Mouse (Mus musculus) cerebellum, adult 2 months (tissue): Measurements from ENCODE around the gene Pirt. TPM values are rescaled to one million over a fixed set of nuclear protein-coding genes. Genes with fewer than 3 reads are reported as not detected.

ENCODE experiments used
- DNase-seq, 2 experiments: peaks; one replicate each; pipeline ENCODE4 v3.0.0; 2021
- H3K27ac ChIP-seq: fragments of 200-500 bp; 2 replicates; pipeline ENCODE4 v1.5.1; 2012; ENCODE audit warnings: low read length, control low read depth, inconsistent platforms; ENCODE audit not compliant: insufficient read depth
- H3K27me3 ChIP-seq: fragments of 200-500 bp; 2 replicates; pipeline ENCODE4 v1.6.1; 2012; ENCODE audit warnings: inconsistent platforms, mild to moderate bottlenecking, low read length, moderate library complexity; ENCODE audit not compliant: control insufficient read depth, insufficient read depth
- H3K4me1 ChIP-seq: fragments of 200-500 bp; 2 replicates; pipeline ENCODE4 v1.6.1; 2011; ENCODE audit warnings: low read length; ENCODE audit not compliant: control insufficient read depth, insufficient read depth
- H3K4me3 ChIP-seq: fragments of 200-500 bp; replicated peaks from 2 replicates; pipeline ENCODE3; 2011; ENCODE audit warnings: mild to moderate bottlenecking, low read depth, low read length, control low read depth; ENCODE audit not compliant: insufficient read depth
- CTCF ChIP-seq: fragments of 200-500 bp; IDR thresholded peaks from 2 replicates; pipeline ENCODE4 v1.5.1; 2011; ENCODE audit warnings: low read depth, mild to moderate bottlenecking, control low read depth, low read length, moderate library complexity, borderline replicate concordance; ENCODE audit not compliant: insufficient read depth
- POLR2A ChIP-seq: fragments of 200-500 bp; IDR thresholded peaks from 2 replicates; pipeline ENCODE4 v1.6.1; 2011; ENCODE audit warnings: low read length, control low read depth, borderline replicate concordance; ENCODE audit not compliant: insufficient read depth
- WGBS: fragments of 180-500 bp; shearing (Covaris S2); methylation state at CpG from one replicate; pipeline ENCODE4 v1.1.7; 2018; 5-methylcytosine and 5-hydroxymethylcytosine counted together
- polyA plus RNA-seq: library from polyadenylated mRNA; depleted of rRNA; stranded (reverse); fragments of >200 nt; gene quantifications from 2 replicates; pipeline ENCODE4 v1.2.3, GENCODE M21; 2012

Gene Pirt
- polyA plus RNA-seq, 1 experiment, result 0.43 TPM

DNA sequence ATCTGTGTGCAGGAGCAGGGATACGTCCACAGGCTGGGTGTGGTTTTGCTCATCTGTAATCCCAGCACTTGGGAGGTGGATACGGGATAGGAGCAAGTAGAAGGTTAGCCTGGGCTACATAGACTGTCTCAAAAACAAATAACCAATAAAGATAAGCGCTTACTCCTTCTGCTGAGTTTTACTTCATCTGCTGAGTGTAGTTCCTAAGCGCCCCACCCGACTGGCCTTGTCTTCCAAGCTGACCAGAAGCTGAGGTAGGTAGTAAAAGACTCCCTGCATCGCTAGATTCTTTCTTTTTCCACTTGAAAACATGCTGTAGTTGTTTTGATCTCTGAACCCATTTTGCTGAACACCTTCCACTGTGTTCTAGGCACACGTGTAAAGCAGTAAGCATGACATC is 9.0 kb upstream of the Pirt start:
- no peaks in the 10 kb centered on the region for H3K27me3 ChIP-seq
- TF ChIP-seq POLR2A (no peak), CTCF (no peak)
- 92% methylated on average over 7 of the region's 7 CpGs for whole genome bisulfite sequencing
- H3K27ac ChIP-seq, result no peak overlapping the region
- no peak for DNase-seq
- H3K4me1 ChIP-seq, result no peaks in the 10 kb centered on the region
- H3K4me3 ChIP-seq, result no peak overlapping the region

DNA sequence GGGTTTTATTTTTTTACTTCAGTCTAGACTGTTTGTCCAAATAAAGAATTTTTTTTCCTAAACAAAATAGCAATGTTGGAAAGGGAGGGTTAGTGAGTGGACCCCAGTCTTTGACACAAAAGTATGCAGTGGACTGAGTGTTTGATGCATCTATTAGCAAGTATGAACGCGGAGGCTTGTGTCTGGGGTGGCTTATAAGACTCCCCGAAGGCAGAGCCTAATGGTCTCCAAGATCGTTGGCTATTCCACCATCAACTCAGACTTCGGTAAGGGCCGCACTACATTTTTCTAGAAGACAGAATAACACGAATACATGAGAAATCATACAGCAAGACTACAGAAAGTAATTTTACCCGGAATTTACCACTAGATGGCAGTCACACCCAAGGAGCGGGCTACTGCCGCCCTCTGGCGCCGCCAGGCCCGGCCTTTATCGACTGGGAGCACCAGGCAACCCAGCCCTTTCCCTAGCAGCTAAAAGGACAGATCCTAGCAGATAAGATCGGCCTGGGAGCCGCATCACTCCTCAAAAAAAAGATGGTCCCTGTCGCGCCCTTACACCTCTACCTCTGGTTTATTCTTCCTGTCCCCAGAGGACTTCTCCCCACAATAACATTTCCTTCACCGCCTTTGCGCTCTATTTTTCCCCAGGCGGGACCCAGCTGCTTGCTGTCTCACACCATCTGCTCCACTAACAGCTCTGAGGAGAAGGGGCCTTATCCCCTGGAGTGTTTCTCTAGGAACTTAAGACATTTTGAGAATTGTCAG is 6.0 kb upstream of the Pirt start:
- Histone ChIP-seq H3K4me3 (no peak overlapping the region), H3K27me3 (no peaks in the 10 kb centered on the region), H3K4me1 (no peaks in the 10 kb centered on the region), H3K27ac (no peak overlapping the region)
- WGBS, result 10% methylated on average over 21 of the region's 21 CpGs
- TF ChIP-seq CTCF (peak; percentile 81), POLR2A (no peak)
- DNase-seq, result peak; percentile 75 to 76

DNA sequence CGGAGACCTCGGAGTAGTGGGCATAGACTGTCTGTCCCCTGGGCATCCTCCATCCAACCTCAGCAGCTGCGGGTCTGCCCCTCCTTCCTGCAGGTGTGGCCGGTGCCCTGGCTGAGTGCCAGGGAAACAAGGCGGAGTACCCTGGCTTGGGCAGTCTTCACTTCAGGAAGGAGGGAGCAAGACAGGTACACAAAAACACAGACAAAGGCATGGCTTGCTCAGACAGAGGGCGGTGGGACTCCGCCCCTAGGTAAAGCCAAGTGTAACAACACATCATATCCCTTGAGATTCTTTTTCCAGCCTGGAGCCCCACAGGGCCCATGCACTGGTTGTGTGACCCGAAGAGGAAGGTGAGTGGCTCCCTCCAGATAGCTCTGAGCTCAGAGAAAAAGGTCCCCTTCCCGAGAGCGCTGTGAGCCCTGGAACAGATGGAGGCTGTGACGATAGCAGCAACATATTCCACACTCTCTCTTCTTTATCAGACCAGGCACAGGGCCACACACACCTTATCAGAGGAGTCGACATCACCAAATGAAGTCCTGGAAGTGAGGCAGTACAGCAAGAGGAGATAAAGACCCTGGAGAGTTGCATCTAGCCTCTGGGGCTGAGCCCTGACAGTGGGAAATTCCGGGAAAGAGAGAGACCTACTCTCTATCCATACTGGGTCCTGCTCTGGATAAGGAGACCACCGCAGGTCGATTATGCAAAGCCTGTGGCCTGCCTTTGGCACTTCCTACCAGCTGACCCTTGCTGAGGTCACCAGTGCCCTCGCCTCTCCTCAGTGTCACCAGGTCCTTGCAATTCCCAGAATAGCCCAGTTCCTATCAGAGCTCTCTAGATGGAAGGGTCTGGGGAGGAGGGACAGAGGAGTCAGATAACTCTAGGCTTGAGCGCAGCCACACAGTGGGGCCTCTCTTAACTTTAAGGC is 1.0 kb downstream of the Pirt start:
- WGBS, result 59% methylated on average over 17 of the region's 17 CpGs
- Histone ChIP-seq H3K27me3 (no peaks in the 10 kb centered on the region), H3K4me3 (no peak overlapping the region), H3K27ac (no peak overlapping the region), H3K4me1 (no peaks in the 10 kb centered on the region)
- no peak for TF ChIP-seq CTCF
- TF ChIP-seq POLR2A, result no peak
- DNase-seq, result no peak

DNA sequence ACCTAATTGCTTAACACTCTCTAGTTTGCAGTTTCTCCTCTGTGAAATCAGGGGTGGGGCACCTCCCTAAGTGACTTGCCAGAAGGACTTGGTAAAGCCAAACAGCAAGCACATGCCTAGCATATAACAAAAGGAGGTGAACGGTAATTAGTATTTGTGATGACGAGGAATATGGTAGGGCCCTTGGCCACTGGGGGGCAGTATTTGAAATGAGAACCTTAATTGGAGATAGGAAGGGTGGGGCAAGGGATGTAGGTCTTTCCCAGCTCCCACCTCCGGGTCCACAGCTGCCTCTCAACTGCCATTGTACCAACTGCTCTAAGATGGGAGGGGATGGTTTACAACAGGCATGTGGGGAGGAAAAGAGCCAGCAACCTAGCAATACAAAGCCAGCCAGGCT is 2.5 kb downstream of the Pirt start:
- no peak overlapping the region for H3K4me3 ChIP-seq
- H3K27ac ChIP-seq, result no peak overlapping the region
- H3K27me3 ChIP-seq, result no peaks in the 10 kb centered on the region
- 5% methylated on average over 3 of the region's 3 CpGs for WGBS
- no peaks in the 10 kb centered on the region for H3K4me1 ChIP-seq
- TF ChIP-seq POLR2A (no peak), CTCF (peak; percentile 53)
- DNase-seq, result peak; percentile 28 to 35

DNA sequence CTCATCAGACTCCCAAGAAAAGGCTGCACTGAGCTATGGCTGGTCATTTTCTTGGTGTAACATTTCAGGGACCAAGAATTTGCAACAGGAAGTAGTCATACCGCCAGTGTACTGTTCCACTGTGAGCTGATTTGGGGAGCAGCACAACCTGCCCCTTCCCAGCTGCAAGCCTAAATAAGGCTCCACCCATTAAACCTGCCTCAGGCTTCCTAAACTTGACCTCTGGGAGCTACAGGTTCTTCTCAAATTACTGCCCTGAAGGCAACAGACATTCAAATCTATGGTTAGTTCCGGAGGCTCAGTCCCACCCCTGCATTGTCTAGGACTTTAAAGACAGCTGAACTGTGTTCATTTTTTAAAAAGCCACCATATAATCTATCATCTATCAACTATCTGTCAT is 8.2 kb downstream of the Pirt start:
- no peak for DNase-seq
- H3K4me3 ChIP-seq, result no peak overlapping the region
- WGBS, result 87% methylated on average over 2 of the region's 2 CpGs
- no peak for TF ChIP-seq CTCF
- no peak for TF ChIP-seq POLR2A
- H3K27me3 ChIP-seq, result no peaks in the 10 kb centered on the region; the same call in 1 of the 2 replicates
- H3K4me1 ChIP-seq, result no peaks in the 10 kb centered on the region
- no peak overlapping the region for H3K27ac ChIP-seq

DNA sequence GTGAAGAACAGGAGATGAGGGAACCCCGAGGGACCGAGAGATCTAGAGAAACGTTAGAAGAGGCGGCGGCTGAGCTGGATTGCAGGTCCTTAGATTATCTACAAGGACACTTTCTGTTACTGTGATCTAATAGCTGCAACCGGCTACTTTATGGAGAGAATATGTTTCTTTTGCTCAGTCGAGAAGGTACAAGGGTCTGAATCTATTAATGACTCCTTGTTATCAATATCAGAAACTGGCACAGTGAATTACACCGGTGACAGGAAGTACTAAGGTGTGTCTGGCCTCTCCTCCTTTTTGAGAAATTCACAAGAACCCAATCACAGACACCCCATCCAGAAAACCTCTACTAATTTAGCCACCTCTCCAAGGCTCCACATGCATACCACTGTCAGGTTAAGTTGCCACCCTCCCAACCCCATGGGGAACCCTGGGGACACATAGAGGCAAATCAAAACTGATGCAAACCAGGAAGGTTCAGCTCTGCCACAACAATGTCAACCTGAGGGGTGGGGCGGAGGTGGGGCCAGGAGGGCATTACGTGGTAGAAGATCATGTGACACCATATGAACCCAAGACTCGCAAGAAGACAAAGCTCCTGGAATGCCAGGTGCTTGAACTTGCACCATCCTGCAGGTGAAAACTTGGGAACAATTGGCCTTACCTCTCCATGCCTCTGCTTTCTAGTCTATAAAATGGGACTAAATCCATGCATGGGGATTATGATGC is 12.5 kb downstream of the Pirt start:
- no peak for TF ChIP-seq CTCF
- TF ChIP-seq POLR2A, result no peak
- H3K4me3 ChIP-seq, result no peak overlapping the region
- WGBS, result 87% methylated on average over 11 of the region's 11 CpGs
- DNase-seq, result no peak
- H3K27ac ChIP-seq, result no peak overlapping the region
- no peaks in the 10 kb centered on the region; the same call in 1 of the 2 replicates for H3K27me3 ChIP-seq
- no peaks in the 10 kb centered on the region for H3K4me1 ChIP-seq

DNA sequence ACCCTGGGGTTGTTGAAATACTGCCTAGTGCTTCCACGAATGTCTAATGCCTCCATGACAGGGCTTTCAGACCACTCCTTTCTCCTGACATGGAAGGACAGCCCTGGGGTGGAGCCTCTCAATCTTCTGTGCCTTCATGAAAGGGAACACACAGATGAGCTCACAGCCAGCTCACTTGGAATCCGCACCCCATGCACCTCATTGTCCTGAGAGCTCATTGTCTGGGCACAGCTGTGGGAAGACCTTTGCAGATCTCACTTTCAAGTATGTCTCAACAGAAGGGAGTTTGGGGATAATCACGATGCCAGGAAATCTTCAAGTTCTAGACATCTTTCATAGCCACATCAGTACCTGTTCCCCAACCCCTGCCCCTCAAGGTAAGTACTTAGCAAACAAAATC is 16.5 kb downstream of the Pirt start:
- WGBS, result 65% methylated on average over 3 of the region's 3 CpGs
- H3K4me3 ChIP-seq, result no peak overlapping the region
- TF ChIP-seq POLR2A (no peak), CTCF (no peak)
- H3K27ac ChIP-seq, result no peak overlapping the region
- no peaks in the 10 kb centered on the region; the same call in 1 of the 2 replicates for H3K27me3 ChIP-seq
- H3K4me1 ChIP-seq, result no peaks in the 10 kb centered on the region
- no peak for DNase-seq
